Mouse (Mus musculus) embryonic stem cell, embryonic (primary cell): Measurements from ENCODE around the gene Utp6.

ENCODE experiments used
- CTCF ChIA-PET, 4 experiments: fragments of 300-600 bp in 2 of 4; fragments of 350-600 bp in 2 of 4; sonication (Branson Sonifier 250); formaldehyde crosslinking; loops; one replicate each; lab custom pipeline; 2022; ENCODE audit warnings: inconsistent platforms in 2 of 4; lab: Charles Lee
- POLR2A ChIA-PET, 4 experiments: fragments of 300-600 bp in 2 of 4; fragments of 350-600 bp in 2 of 4; sonication (Branson Sonifier 250); formaldehyde crosslinking; loops; one replicate each; lab custom pipeline; 2022; ENCODE audit warnings: antibody characterized with exemption in 4 of 4, inconsistent platforms in 1 of 4; lab: Charles Lee

Gene Utp6

DNA sequence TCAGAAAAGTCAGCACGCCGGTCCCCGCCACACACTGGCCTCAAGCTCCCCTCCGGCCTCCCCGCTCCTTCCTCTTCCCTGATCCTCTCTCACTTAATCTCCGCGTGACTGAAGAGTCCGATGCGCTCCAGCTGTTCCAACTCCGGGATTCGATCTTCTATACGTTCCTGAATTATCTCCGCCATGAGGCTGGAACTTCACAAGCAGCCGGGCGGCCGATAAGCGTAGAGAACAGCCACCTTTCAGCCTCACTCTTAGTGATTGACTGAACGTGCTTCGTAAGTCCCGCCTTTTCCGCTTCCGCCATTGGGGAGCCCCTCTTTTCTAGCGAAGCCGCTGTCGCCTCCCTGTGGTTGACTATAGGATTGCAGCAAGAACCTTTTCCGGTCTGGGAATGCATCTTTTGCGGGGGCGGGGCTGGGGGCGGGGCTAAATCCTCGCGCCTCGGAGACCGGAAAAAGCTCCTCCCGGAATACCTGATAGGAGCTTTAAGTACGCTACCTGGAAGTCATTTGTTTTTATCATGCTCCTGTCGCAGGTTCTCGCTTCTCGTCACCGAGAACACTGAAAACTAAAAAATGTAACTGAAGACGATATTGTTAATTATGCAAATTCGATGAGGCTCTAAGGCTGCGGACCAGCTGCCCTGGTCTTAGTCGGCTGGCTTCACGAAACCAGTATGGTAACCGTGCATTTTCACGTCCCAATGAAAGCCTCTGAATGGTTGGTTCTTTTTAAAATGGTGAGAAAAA lies at the start of gene Utp6:
TSS of gene Utp6 (minus strand) at position 266 of the 752 bp plus-strand sequence.
- ChIA-PET POLR2A (interaction anchor here (0.6 to 24.5 kb wide), 62 partner anchors 10 to 830 kb away, joined by 3 to 735 read pairs (median 4); partner anchors contain the start of genes Suz12 (in 4 of the 4), Crlf3 (in 1 of the 4) and Zfp207 (in 1 of the 4)), CTCF (interaction anchor here (0.5 to 2.3 kb wide), 32 partner anchors 8 to 1556 kb away, joined by 3 to 17 read pairs (median 4); partner anchors contain the start of genes Suz12 (in 2 of the 4) and Crlf3 (in 1 of the 4))

DNA sequence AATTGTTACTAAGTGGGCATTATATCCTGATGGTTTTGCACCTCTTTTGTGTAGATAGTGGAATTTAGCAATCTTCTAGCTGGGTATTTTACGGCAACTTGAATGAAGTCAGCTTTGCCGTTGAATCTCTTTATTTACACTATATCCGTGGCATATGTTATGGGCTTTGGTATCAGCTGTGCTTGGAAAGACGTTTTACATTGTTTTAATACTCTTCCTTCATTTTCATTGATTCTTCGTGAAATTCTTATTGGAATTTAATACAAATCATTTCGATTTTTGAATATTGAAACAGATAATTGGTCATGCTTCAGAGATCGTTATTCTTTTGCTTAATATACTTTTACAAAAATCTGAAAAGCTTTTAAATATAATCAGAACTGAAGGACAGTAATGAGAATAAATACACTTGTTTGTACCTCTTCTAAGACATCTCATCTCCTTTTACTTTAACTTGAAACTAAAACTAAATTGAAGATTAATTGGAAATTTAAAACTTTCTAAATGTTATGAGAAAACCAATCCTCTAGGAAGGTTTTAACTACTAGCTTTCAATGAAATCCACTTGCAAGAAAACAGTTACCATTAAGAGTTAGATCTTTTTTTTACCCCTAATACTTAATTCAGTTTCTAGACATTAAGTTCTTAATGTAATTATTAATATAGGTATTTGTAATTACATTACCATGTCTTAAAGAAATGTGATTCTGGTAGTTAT lies 32.2 kb upstream of the Utp6 start:
- CTCF ChIA-PET: interaction anchor here in 1 of 4 experiments (0.6 kb wide), 1 partner anchor 48 kb away, joined by 3 read pairs; no protein-coding TSS in a partner anchor
- POLR2A ChIA-PET: interaction anchor here in 3 of 4 experiments (0.5 to 17.7 kb wide), 22 partner anchors 9 to 667 kb away, joined by 3 to 735 read pairs (median 4); partner anchors contain the start of genes Utp6 (in 2 of the 3) and Crlf3 (in 1 of the 3)

- CTCF ChIA-PET: interaction anchor here in 2 of 4 experiments (0.5 to 1.5 kb wide), 4 partner anchors 16 to 31 kb away, joined by 3 to 5 read pairs (median 3); partner anchors contain the start of gene Utp6 (in 1 of the 2)
- POLR2A ChIA-PET: interaction anchor here (0.5 to 17.7 kb wide), 45 partner anchors 8 to 753 kb away, joined by 3 to 735 read pairs (median 4); partner anchors contain the start of genes Utp6 (in 4 of the 4) and Crlf3 (in 1 of the 4)
Observed at GRCm38 (mm10) chr11:79993356-79994270, 31.4 kb upstream of the Utp6 start.

DNA sequence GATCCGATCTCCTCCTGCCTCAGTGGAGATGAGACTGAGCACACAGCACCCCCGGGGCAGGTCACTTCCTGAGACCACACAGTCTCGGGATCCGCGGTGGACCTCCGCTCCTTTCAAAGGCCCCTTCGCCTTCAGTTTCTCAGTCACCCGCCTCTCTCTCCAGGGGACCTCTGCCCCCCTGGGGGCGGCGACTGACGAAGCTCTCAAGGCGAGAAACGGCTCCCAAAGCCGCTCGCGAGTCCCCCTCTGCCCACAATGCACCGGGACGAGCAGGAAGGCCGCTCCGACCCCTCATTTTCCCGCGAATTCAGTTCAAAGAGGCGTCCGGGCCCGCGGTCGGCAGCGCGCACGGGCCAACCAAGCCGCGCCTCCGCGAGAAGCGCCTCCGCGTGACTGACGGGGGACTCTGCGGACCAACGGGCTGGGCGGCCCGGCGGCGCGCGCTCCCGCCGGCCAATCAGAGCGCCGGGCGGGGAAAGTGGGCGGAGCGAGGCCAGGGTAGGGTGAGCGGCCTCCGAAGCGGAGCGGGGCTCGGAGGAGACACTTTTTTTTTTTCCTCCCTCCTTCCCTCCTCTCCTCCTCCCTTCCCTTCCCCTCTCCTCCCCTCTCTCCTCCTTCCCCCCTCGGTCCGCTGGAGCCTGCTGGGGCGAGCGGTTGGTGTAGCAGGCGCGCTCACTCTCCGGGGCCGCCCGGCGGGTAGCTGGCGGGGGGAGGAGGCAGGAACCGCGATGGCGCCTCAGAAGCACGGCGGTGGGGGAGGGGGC lies 30.6 kb upstream of the Utp6 start, which contains the start of gene Suz12:
TSS of gene Suz12 (plus strand) at position 515 of the 764 bp plus-strand sequence.
- ChIA-PET CTCF (interaction anchor here in 3 of 4 experiments (0.5 to 1.5 kb wide), 5 partner anchors 15 to 30 kb away, joined by 3 to 5 read pairs (median 3); partner anchors contain the start of gene Utp6 (in 1 of the 3)), POLR2A (interaction anchor here (0.5 to 17.7 kb wide), 47 partner anchors 8 to 754 kb away, joined by 3 to 735 read pairs (median 4); partner anchors contain the start of genes Utp6 (in 4 of the 4) and Crlf3 (in 1 of the 4))

DNA sequence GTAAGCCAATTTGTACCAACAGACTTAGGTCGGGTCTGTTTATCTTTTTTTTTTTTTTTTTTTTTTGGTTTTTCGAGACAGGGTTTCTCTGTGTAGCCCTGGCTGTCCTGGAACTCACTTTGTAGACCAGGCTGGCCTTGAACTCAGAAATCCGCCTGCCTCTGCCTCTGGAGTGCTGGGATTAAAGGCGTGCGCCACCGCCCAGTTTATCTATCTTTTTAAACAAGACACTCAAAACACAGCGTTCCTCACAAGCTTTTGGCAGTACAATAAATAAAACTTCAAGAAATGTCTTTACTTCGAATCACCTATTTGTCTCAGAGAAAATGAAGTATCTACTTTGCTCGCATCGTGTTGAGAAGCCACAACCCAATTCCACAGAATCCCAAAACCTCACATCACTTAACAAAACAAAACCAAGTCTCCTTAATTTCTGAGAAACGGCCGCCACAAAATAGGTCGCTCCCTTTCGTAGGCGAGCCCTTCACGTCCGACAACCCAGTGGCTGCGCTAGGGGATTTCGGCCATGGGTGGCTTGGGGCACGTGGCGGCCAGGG lies 29.9 kb upstream of the Utp6 start:
- POLR2A ChIA-PET: interaction anchor here (0.6 to 17.7 kb wide), 28 partner anchors 9 to 980 kb away, joined by 3 to 735 read pairs (median 4); partner anchors contain the start of genes Utp6 (in 3 of the 4) and Crlf3 (in 1 of the 4)

GRCm38 (mm10) chr11:79991600-79991999 lies 29.4 kb upstream of the Utp6 start:
- CTCF ChIA-PET: interaction anchor here in 2 of 4 experiments (0.5 to 1.1 kb wide), 3 partner anchors 15 to 1431 kb away, joined by 3 to 6 read pairs (median 3); no protein-coding TSS in a partner anchor
- POLR2A ChIA-PET: interaction anchor here (0.6 to 17.7 kb wide), 18 partner anchors 10 to 980 kb away, joined by 3 to 735 read pairs (median 5); partner anchors contain the start of genes Utp6 (in 3 of the 4) and Crlf3 (in 1 of the 4)

More for the DNA sequence above, 29.9 kb upstream of the Utp6 start:
- CTCF ChIA-PET: interaction anchor here in 3 of 4 experiments (0.5 to 1.5 kb wide), 4 partner anchors 15 to 1432 kb away, joined by 3 to 6 read pairs (median 4); partner anchors contain the start of gene Utp6 (in 1 of the 3)

DNA sequence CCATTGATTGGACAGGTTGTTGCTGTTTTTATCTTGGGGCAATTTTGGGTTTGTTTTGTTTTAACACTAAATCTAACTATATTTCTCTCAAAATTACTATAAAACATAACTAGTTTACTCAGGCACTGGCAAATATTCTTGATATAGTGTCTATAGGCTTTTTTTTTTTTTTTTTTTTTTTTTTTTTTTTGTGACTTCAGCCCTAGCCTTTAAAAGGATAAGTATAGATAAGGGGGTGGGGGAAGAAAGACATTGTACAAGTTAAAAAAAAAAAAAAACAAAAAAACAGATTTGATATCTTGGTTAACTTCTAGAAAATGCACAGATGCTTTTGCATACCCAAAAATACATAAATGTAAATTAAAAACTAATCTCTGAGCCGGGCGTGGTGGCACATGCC lies 27.9 kb upstream of the Utp6 start:
- ChIA-PET POLR2A (interaction anchor here in 2 of 4 experiments (0.7 to 17.7 kb wide), 9 partner anchors 11 to 401 kb away, joined by 3 to 735 read pairs (median 16); partner anchors contain the start of gene Utp6 (in 2 of the 2)), CTCF (no interaction called here)

DNA sequence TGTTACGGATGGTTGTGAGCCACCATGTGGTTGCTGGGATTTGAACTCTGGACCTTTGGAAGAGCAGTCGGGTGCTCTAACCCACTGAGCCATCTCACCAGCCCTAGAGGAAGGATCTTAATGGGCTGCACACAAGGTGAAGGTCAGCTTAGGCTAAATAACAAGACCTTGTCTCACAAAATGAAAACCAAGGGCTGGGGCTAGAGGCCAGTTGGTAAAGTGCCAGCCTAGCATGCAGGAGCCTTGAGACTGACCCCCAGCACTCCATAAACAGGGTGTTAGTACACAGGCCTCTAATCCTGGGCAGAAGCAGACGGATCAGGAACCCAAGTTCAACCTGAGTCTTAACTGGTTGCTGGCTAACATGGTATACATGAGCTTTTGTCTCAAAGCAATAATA lies 25.7 kb upstream of the Utp6 start:
- CTCF ChIA-PET: no interaction called here
- POLR2A ChIA-PET: interaction anchor here in 3 of 4 experiments (0.6 to 17.7 kb wide), 6 partner anchors 8 to 79 kb away, joined by 3 to 735 read pairs (median 3); partner anchors contain the start of gene Utp6 (in 1 of the 3)

GRCm38 (mm10) chr11:79986886-79987285 lies 24.7 kb upstream of the Utp6 start:
- CTCF ChIA-PET: interaction anchor here in 1 of 4 experiments (0.6 to 0.7 kb wide), 2 partner anchors 16 to 283 kb away, joined by 3 read pairs; no protein-coding TSS in a partner anchor
- POLR2A ChIA-PET: interaction anchor here (0.6 to 17.7 kb wide), 10 partner anchors 10 to 257 kb away, joined by 3 to 735 read pairs (median 4); partner anchors contain the start of genes Utp6 (in 2 of the 4) and Crlf3 (in 1 of the 4)

DNA sequence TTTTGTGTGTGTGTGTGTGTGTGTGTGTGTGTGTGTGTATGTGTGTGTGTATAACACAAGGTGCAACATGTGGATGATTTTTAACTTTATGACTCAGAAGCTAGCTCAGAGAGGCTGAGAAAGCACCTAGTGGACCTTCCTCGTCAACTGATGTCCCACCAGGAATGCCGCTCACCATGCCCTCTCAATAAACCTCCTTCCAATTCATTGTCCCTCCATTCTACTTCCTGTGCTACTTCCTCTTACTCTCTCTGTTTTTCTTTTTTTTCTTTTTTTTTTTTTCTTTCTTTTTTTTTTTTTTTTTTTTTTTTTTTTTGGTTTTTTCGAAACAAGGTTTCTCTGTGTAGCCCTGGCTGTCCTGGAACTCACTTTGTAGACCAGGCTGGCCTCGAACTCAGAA lies 15.6 kb upstream of the Utp6 start:
- ChIA-PET CTCF (interaction anchor here in 3 of 4 experiments (0.5 to 0.7 kb wide), 4 partner anchors 9 to 176 kb away, joined by 3 to 4 read pairs (median 3); no protein-coding TSS in a partner anchor), POLR2A (interaction anchor here (0.6 to 24.5 kb wide), 23 partner anchors 8 to 1536 kb away, joined by 3 to 735 read pairs (median 5); partner anchors contain the start of genes Utp6 (in 3 of the 4), Suz12 (in 2 of the 4) and Crlf3 (in 1 of the 4))

DNA sequence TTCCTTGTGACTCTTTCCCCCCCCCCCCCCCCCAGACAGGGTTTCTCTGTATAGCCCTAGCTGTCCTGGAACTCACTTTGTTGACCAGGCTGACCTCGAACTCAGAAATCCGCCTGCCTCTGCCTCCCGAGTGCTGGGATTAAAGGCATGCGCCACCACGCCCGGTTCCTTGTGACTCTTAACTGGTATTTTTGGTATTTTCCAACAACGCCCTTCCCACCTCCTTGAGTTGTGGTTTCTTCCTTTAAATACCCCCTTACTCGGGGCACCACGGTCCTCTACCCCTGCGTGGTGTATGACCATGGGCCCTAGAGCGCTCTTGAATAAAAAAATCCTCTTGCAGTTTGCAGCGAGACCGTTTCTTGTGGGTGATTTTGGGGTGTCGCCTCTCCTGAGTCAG lies 14.9 kb upstream of the Utp6 start:
- ChIA-PET CTCF (interaction anchor here in 1 of 4 experiments (0.6 kb wide), 1 partner anchor 15 kb away, joined by 6 read pairs; no protein-coding TSS in a partner anchor), POLR2A (interaction anchor here in 3 of 4 experiments (0.5 to 24.5 kb wide), 16 partner anchors 10 to 225 kb away, joined by 3 to 735 read pairs (median 7); partner anchors contain the start of genes Utp6 (in 3 of the 3), Suz12 (in 2 of the 3) and Crlf3 (in 1 of the 3))

DNA sequence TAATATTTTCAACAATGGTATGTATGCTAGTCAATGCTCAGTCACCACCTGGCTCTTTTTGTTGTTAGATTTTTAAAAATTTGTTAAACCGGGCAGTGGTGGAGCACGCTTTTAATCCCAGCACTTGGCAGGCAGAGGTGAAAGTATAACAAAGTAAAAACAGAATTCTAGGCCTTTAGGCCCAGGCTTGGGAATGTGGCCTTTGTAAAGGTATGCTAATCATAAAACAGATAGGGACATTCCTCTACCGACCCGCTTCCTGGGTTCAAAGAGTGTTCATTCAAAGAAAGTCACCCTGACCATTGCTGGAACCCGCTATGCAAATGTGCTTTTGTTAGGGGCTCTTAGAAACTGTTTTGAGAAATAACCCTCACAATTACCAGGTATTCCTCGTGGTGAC lies 14.5 kb upstream of the Utp6 start:
- POLR2A ChIA-PET: interaction anchor here in 3 of 4 experiments (0.6 to 24.5 kb wide), 15 partner anchors 9 to 849 kb away, joined by 3 to 735 read pairs (median 18); partner anchors contain the start of genes Utp6 (in 3 of the 3) and Suz12 (in 2 of the 3)

GRCm38 (mm10) chr11:79976222-79976621 lies 14.0 kb upstream of the Utp6 start:
- ChIA-PET CTCF (interaction anchor here in 2 of 4 experiments (0.6 kb wide), 2 partner anchors 15 to 96 kb away, joined by 4 to 6 read pairs; no protein-coding TSS in a partner anchor), POLR2A (interaction anchor here in 3 of 4 experiments (0.6 to 24.5 kb wide), 21 partner anchors 9 to 849 kb away, joined by 3 to 735 read pairs (median 6); partner anchors contain the start of genes Utp6 (in 3 of the 3) and Suz12 (in 2 of the 3))

More for the DNA sequence above, 14.5 kb upstream of the Utp6 start:
- CTCF ChIA-PET: interaction anchor here in 2 of 4 experiments (0.6 kb wide), 2 partner anchors 15 to 96 kb away, joined by 4 to 6 read pairs; no protein-coding TSS in a partner anchor

DNA sequence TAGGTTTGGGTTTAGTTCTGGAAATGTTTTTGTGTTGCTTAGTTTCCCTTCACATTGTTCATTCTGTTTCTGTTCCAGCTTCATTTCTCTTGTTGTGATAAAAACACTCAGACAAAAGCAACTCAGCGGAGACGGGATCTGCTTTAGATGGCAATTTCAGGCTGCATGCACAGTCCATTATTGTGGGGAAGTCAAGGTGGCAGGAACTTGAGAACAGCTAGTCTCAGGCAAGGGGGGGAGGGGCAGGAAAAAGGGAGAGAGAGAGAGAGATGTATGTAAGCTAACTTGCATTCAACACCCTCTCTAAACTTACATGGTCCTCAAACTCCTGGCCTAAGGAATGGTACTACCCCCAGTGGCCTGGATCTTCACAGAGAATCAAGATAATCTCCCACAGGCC lies 13.2 kb upstream of the Utp6 start:
- POLR2A ChIA-PET: interaction anchor here (0.5 to 24.5 kb wide), 52 partner anchors 8 to 548 kb away, joined by 3 to 735 read pairs (median 5); partner anchors contain the start of genes Suz12 (in 3 of the 4), Utp6 (in 3 of the 4), Crlf3 (in 2 of the 4) and Rnf135 (in 1 of the 4)
- CTCF ChIA-PET: interaction anchor here in 2 of 4 experiments (0.8 to 0.9 kb wide), 2 partner anchors 13 kb away, joined by 4 read pairs; partner anchors contain the start of gene Utp6 (in 1 of the 2)
